ENCODE assay signal across 7 mouse cellular contexts in the genomic region with DNA sequence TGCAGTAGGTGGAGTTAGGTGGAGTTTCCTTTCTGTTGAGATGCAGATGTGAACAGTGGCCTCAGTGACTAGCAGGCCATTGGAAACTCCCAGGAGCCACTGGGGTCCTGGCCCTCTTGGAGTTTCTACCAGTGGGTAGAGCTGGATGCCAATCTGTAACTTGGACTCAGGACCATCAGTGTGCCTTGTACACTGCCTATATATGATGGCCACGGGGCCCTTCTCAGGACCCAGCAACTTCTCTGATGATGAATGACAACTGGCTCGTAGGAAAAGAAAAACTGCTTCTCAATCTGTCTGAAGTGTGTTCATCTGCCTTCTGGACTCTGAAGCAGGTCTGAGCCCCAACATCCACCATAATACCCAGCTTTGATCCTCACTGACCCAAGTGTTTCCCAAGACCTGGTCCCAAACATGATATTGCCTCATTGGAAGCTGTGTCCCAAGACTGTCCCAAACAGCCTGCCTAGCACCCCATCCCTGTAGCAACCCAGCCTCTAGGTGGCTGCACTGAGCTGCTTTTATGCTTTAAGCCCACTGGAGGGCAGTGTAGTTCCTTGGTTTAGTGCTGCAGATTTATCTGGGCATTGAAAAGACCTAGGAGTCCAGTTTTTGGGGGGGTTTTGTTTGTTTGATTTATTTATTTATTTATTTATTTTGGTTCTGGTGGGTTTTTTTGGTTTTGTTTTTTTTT. TPM values are rescaled to one million over a fixed set of nuclear protein-coding genes. Genes with fewer than 3 reads are reported as not detected.
A peak's percentile ranks its signal among the peaks of the same experiment; 100 is the strongest.
DNase-seq lines count a peak whose midpoint lies in the region; ATAC-seq lines count a peak whose summit lies in the region.

No protein-coding gene starts in this region.

- ATAC-seq in common myeloid progenitor, adult 5-6 weeks (replicated peaks; ENCODE audit: low read depth, poor library complexity, severe bottlenecking): peak; percentile 93
- ATAC-seq in inflammation-experienced regulatory T-cells, adult 6 months: peak; percentile 84
- peak; percentile 89 for ATAC-seq in megakaryocyte-erythroid progenitor cell, adult 5-6 weeks (replicated peaks; ENCODE audit: low FRiP score, low TSS enrichment, poor library complexity, severe bottlenecking)

- DNase-seq in adrenal gland, adult (ENCODE audit: inconsistent age in 2 of 2, low spot score in 1 of 2): peak; percentile 72 to 92
- peak; percentile 36 to 44 for DNase-seq in gastrocnemius, adult 8-10 months (ENCODE audit: low spot score in 2 of 2)
- DNase-seq in left cerebral cortex, adult 8-10 months (ENCODE audit: low spot score in 2 of 2): peak; percentile 47 to 59
- DNase-seq in right cerebral cortex, postnatal 10 days (ENCODE audit: low spot score in 2 of 2): peak; percentile 81 to 82

RNA-seq across cellular contexts. Expression of a gene that starts 40.9 kb away (rescaled TPM):
- 41.7 and 51.8 TPM in 2 replicates for total RNA-seq in common myeloid progenitor, adult 5-6 weeks (2017)
- total RNA-seq in gastrocnemius, adult 8-10 months (2022): 10 to 100 TPM; 24.3 to 35.2 (median 28.2) TPM
- polyA plus RNA-seq in inflammation-experienced regulatory T-cells, adult 6 months (2017; shearing (Covaris generic)): 100 to 1,000 TPM in 2 of 3 experiments, 10 to 100 TPM in 1; 93.4 to 125 (median 112) TPM
- 100 to 1,000 TPM; 764 to 823 (median 782) TPM for total RNA-seq in left cerebral cortex, adult 8-10 months (2022)
- 10.8 and 12.3 TPM in 2 replicates for total RNA-seq in megakaryocyte-erythroid progenitor cell, adult 5-6 weeks (2014; fragmentation: Nextera tagmentation)
- total RNA-seq in megakaryocyte-erythroid progenitor cell, adult 5-6 weeks (2017): 17.6 and 23.6 TPM in 2 replicates

RNA-seq across cellular contexts. Expression of a gene that starts 59.9 kb away (rescaled TPM):
- total RNA-seq in common myeloid progenitor, adult 5-6 weeks (2017): 102 and 110 TPM in 2 replicates
- total RNA-seq in gastrocnemius, adult 8-10 months (2022): 100 to 1,000 TPM; 177 to 206 (median 195) TPM
- 10 to 100 TPM; 43.1 to 57.3 (median 50.7) TPM for polyA plus RNA-seq in inflammation-experienced regulatory T-cells, adult 6 months (2017; shearing (Covaris generic))
- total RNA-seq in left cerebral cortex, adult 8-10 months (2022): 100 to 1,000 TPM; 141 to 160 (median 148) TPM
- total RNA-seq in megakaryocyte-erythroid progenitor cell, adult 5-6 weeks (2014; fragmentation: Nextera tagmentation): 53.9 and 68.0 TPM in 2 replicates
- total RNA-seq in megakaryocyte-erythroid progenitor cell, adult 5-6 weeks (2017): 113 and 117 TPM in 2 replicates

Comparison
In these comparisons a context has a peak if more than half of its experiments do, and no peak if none do; other contexts are left out.
1. Peak in every context shown above with its lines: DNase-seq and ATAC-seq.
2. RNA of a gene that starts 40.9 kb away (total RNA-seq): 764 to 823 TPM in left cerebral cortex, adult 8-10 months; 41.7 to 51.8 TPM in common myeloid progenitor, adult 5-6 weeks, 24.3 to 35.2 TPM in gastrocnemius, adult 8-10 months and 10.8 to 23.6 TPM in megakaryocyte-erythroid progenitor cell, adult 5-6 weeks; every median in the first group is over 10 times any median in the second.